ENCODE assay signal across 13 mouse cellular contexts in the genomic region with DNA sequence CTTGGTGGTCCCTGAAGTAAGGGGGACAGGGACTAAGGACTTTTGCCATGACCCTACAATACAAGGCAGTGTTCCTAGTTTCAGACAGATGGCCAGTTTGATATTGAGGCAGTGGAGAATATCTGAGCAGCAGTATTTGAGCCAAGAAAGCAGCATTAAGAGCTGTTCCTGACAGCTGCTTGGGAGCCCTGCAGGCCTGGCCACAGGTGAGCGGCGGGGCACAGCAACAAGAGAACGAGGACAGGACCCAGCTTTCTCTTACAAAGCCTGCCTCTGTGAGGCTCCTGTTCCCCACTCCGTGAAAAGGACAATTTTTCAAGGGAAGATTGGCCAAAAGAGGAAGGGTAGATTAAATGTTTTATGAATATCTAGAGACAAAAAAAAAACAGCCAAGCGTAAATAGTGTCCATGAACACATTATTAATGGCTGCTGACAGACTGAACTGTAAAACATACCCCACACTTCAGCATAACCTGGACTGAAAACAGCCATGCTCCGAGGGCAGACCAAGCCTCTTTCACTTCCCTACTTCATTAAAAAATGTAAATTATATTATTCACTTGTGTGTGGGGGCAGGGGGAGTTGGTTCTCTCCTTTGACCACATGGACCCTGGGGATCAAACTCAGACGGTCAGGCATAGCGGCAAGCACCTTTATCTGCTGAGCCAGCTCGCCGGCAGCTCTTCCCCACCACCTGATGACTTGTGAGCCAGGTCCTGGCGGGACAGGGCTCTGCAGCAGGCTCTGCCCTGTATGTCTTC.
"Had no signal": no experiment of that assay in that cellular context is flagged by ENCODE, and none has a peak within 500 bp of the region (broad histone marks: within the 10 kb centered on the region; RNA-seq: fewer than 3 reads in every experiment).

No protein-coding gene starts in this region.

- ATAC-seq: intestine, embryonic 15.5 days; lung, postnatal 0 days had no signal

- DNase-seq: kidney, adult 18-20 months; kidney, postnatal 14 days; lung, adult 2 months; lung, postnatal 36 days; midbrain, embryonic 14.5 days; right cerebral cortex, postnatal 4 days; thymus, postnatal 14 days had no signal

- H3K27ac ChIP-seq: intestine, embryonic 15.5 days; liver, embryonic 15.5 days; neural tube, embryonic 12.5 days; stomach, embryonic 15.5 days had no signal

- H3K4me3 ChIP-seq: intestine, embryonic 15.5 days; liver, embryonic 15.5 days; neural tube, embryonic 12.5 days; stomach, embryonic 15.5 days had no signal

- H3K36me3 ChIP-seq: liver, embryonic 15.5 days; neural tube, embryonic 12.5 days; stomach, embryonic 15.5 days had no signal

- H3K4me2 ChIP-seq: intestine, embryonic 15.5 days; liver, embryonic 11.5 days; liver, embryonic 15.5 days; neural tube, embryonic 12.5 days; stomach, embryonic 15.5 days had no signal

- H3K9ac ChIP-seq: intestine, embryonic 15.5 days; liver, embryonic 15.5 days; neural tube, embryonic 12.5 days; stomach, embryonic 15.5 days had no signal

- H3K4me1 ChIP-seq: intestine, embryonic 15.5 days; liver, embryonic 15.5 days; neural tube, embryonic 12.5 days had no signal

- H3K27me3 ChIP-seq: intestine, embryonic 15.5 days; liver, embryonic 15.5 days; neural tube, embryonic 12.5 days; stomach, embryonic 15.5 days had no signal

- H3K9me3 ChIP-seq: intestine, embryonic 15.5 days; liver, embryonic 15.5 days; neural tube, embryonic 12.5 days; stomach, embryonic 15.5 days had no signal
